Mouse (Mus musculus) liver, embryonic 11.5 days (tissue): Measurements from ENCODE around the gene Tfrc. TPM values are rescaled to one million over a fixed set of nuclear protein-coding genes. Genes with fewer than 3 reads are reported as not detected.

Source experiments
- ATAC-seq: fragments of 200-750 bp; cut with Nextera tagmentation; replicated peaks from 2 replicates; pipeline ENCODE4 v1.8.0; 2017; ENCODE audit warnings: moderate number of reproducible peaks, mild to moderate bottlenecking, moderate TSS enrichment, moderate library complexity; ENCODE audit not compliant: low FRiP score
- DNase-seq: peaks from one replicate; pipeline ENCODE4 v3.0.0-alpha.2; 2017; ENCODE audit warnings: low spot score
- H3K27ac ChIP-seq: fragments of 300-500 bp; sonication (generic); 2 replicates; pipeline ENCODE4 v1.5.1; 2014; ENCODE audit warnings: mild to moderate bottlenecking, low read depth, low read length, control low read depth
- H3K27me3 ChIP-seq: fragments of 300-500 bp; sonication (generic); replicated peaks from 2 replicates; pipeline ENCODE4 v1.6.1; 2014; ENCODE audit warnings: low read length, mixed read lengths; ENCODE audit not compliant: control insufficient read depth, insufficient read depth
- H3K36me3 ChIP-seq: fragments of 300-500 bp; sonication (generic); 2 replicates; pipeline ENCODE4 v1.6.1; 2014; ENCODE audit warnings: mild to moderate bottlenecking, low read length, moderate library complexity, mixed read lengths; ENCODE audit not compliant: control insufficient read depth, insufficient read depth
- H3K4me1 ChIP-seq: fragments of 300-500 bp; sonication (generic); replicated peaks from 2 replicates; pipeline ENCODE4 v1.6.1; 2014; ENCODE audit warnings: low read length, mixed read lengths; ENCODE audit not compliant: control insufficient read depth, insufficient read depth
- H3K4me2 ChIP-seq: fragments of 300-500 bp; sonication (generic); 2 replicates; pipeline ENCODE4 v1.6.1; 2014; ENCODE audit warnings: mild to moderate bottlenecking, control low read depth, moderate library complexity
- H3K4me3 ChIP-seq: fragments of 300-500 bp; sonication (generic); 2 replicates; pipeline ENCODE4 v1.5.1; 2014; ENCODE audit warnings: low read depth, low read length, control low read depth
- H3K9ac ChIP-seq: fragments of 300-500 bp; sonication (generic); 2 replicates; pipeline ENCODE4 v1.6.1; 2014; ENCODE audit warnings: low read depth, low read length, control low read depth
- H3K9me3 ChIP-seq: fragments of 300-500 bp; sonication (generic); 2 replicates; pipeline ENCODE4 v1.6.1; 2016; ENCODE audit warnings: low read length, inconsistent platforms, mixed read lengths; ENCODE audit not compliant: control insufficient read depth
- WGBS: fragments of 180-500 bp; shearing (Covaris S2); extraction: QIAGEN DNeasy Blood & Tissue Kit; methylation state at CpG from one replicate; pipeline ENCODE4 v1.1.7; 2014; 5-methylcytosine and 5-hydroxymethylcytosine counted together
- polyA plus RNA-seq: library from polyadenylated mRNA; unstranded; fragments of >200 nt; fragmentation: Nextera tagmentation; extraction: Ambion mirVana; gene quantifications from 2 replicates; pipeline ENCODE4 v1.2.1, GENCODE M21; 2014

Gene Tfrc
- polyA plus RNA-seq, 1 experiment from 2014 or later = 220 TPM

DNA sequence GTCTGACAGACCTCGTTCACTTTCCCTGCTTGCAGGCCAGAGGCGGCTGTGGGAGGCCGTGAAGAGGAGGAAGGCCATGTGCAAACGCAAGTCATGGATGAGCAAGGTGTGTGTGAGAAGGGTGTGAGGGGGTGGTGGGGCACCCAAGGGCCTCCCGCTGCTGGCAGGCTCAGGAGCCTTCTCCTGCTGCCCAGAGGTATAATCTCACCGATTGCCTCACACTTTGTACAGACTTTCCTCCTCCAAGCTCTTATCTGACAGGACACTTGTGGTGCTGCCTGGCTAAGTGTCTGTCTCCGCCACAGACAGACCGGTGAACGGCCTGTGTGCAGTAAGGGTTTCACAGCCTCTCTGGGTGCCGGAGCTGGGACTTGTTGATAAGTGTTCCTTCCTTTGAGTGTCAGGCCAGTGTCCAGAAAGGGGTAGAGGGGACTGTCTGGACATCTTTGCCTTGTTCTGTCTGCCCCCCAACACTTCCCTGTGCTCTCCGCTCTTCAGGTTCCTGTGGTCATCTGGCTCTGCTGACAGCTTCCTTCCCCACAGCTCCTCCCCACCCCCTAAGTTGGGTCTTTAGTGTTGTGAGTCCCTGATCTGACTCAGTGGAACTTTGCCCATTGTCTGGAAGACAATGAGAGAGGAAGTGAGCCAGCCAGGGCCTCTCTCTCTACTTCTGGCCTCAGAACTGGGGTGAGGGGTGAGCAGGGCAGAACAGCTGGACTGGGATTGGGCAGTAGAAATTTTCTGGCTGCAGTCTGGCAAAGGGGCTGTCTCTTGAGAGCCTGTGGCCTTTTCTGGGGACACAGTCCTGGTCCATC is 57.3 kb downstream of the Tfrc start:
- peaks cover 8% of the 10 kb centered on the region for H3K36me3 ChIP-seq
- H3K4me2 ChIP-seq = peak overlapping the region; percentile 62
- H3K9me3 ChIP-seq = no peaks in the 10 kb centered on the region
- peak overlapping the region; percentile 94 for H3K27ac ChIP-seq
- DNase-seq (peak; percentile 61), ATAC-seq (peak; percentile 94)
- peak overlapping the region; percentile 36; the same call in 1 of the 2 replicates for H3K9ac ChIP-seq
- H3K27me3 ChIP-seq = no peaks in the 10 kb centered on the region
- H3K4me3 ChIP-seq = 0 out of 2 replicates have a peak overlapping the region, but pooled peaks have one; percentile 1
- H3K4me1 ChIP-seq = peaks cover 83% of the 10 kb centered on the region
- WGBS = 17% methylated on average over 11 of the region's 11 CpGs

- Histone ChIP-seq H3K4me2 (peak overlapping the region; percentile 62), H3K4me1 (peaks cover 83% of the 10 kb centered on the region), H3K36me3 (peaks cover 11% of the 10 kb centered on the region), H3K4me3 (no peak overlapping the region), H3K9me3 (no peaks in the 10 kb centered on the region), H3K9ac (peak overlapping the region; percentile 36; the same call in 1 of the 2 replicates), H3K27ac (peak overlapping the region; percentile 94), H3K27me3 (no peaks in the 10 kb centered on the region)
- no peak for DNase-seq
- WGBS = 59% methylated on average over 9 of the region's 9 CpGs
- no peak for ATAC-seq
Measured at GRCm38 (mm10) chr16:32666671-32667551, 58.2 kb downstream of the Tfrc start.

GRCm38 (mm10) chr16:32667552-32667872 is 58.8 kb downstream of the Tfrc start:
- Histone ChIP-seq H3K27me3 (no peaks in the 10 kb centered on the region), H3K9ac (no peak overlapping the region), H3K4me2 (no peak overlapping the region), H3K27ac (peak overlapping the region; percentile 94), H3K4me1 (peaks cover 78% of the 10 kb centered on the region), H3K9me3 (no peaks in the 10 kb centered on the region), H3K4me3 (no peak overlapping the region), H3K36me3 (peaks cover 11% of the 10 kb centered on the region)
- no peak for DNase-seq
- no peak for ATAC-seq
- 67% methylated on average over 3 of the region's 3 CpGs for WGBS

DNA sequence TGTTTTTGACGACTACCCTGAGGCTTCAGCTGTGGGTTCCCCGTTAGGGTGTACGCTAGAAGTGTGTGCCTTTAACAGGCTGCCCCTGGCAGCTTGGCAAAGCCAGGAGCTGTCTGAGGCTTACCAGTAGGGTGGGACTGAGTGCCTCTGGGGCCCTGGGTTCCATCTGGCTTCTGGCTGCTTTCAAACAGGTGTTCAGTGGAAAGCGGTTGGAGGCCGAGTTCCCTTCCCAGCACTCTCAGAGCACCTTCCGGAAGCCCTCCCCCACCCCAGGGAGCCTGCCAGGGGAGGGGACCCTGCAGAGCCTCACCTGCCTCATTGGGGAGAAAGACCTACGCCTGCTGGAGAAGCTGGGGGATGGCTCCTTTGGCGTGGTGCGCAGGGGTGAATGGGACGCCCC is 59.3 kb downstream of the Tfrc start:
- WGBS = 80% methylated on average over 10 of the region's 10 CpGs
- peaks cover 78% of the 10 kb centered on the region for H3K4me1 ChIP-seq
- H3K4me3 ChIP-seq = no peak overlapping the region
- no peak for ATAC-seq
- no peak for DNase-seq
- no peak overlapping the region for H3K9ac ChIP-seq
- no peak overlapping the region for H3K4me2 ChIP-seq
- H3K9me3 ChIP-seq = no peaks in the 10 kb centered on the region
- peaks cover 14% of the 10 kb centered on the region for H3K36me3 ChIP-seq
- H3K27ac ChIP-seq = peak overlapping the region; percentile 94; the same call in 1 of the 2 replicates
- H3K27me3 ChIP-seq = no peaks in the 10 kb centered on the region

DNA sequence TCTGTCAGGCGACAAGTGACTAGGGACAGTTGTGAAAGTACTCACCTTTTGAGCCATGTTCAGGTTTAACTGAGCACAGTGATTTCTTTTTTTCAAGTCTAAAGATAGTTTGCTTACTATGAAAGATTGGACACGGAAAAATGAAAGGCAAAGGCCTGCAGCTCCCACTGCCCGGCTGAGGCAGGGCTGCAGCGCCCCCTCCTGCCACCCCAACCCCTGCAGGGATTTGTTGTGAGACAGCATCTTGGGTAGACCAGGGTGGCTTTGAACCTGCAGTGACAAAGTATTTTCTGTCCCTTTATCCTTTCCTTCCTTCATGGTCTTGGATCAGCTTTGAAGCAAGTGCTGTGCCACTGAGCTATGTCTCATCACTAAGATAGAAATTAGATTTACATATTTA is 59.8 kb downstream of the Tfrc start:
- Histone ChIP-seq H3K9ac (no peak overlapping the region), H3K27me3 (no peaks in the 10 kb centered on the region), H3K4me3 (no peak overlapping the region), H3K4me1 (peaks cover 76% of the 10 kb centered on the region), H3K27ac (no peak overlapping the region), H3K4me2 (no peak overlapping the region), H3K9me3 (no peaks in the 10 kb centered on the region), H3K36me3 (peaks cover 17% of the 10 kb centered on the region)
- ATAC-seq = no peak
- DNase-seq = no peak
- 85% methylated on average over 4 of the region's 4 CpGs for WGBS

DNA sequence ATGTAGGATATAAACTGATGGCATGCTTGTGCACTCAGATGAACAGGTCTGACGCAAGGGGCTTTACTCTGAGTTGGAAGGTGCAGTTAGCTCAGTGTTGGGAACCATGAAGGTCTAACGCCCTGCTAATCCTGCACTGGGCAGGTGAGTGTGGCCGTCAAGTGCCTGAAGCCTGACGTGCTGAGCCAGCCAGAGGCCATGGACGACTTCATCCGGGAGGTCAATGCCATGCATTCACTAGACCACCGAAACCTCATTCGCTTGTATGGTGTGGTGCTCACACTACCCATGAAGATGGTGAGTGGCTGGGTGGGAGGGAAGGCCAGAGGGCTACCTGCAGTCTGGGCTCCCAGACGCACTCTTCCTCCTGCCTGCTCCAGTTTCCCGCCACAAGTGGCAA is 60.5 kb downstream of the Tfrc start:
- ATAC-seq (no peak), DNase-seq (no peak)
- Histone ChIP-seq H3K4me1 (peaks cover 69% of the 10 kb centered on the region), H3K27ac (no peak overlapping the region), H3K36me3 (peaks cover 17% of the 10 kb centered on the region), H3K27me3 (no peaks in the 10 kb centered on the region), H3K4me3 (no peak overlapping the region), H3K9ac (no peak overlapping the region), H3K4me2 (no peak overlapping the region), H3K9me3 (no peaks in the 10 kb centered on the region)
- WGBS = 93% methylated on average over 10 of the region's 10 CpGs

DNA sequence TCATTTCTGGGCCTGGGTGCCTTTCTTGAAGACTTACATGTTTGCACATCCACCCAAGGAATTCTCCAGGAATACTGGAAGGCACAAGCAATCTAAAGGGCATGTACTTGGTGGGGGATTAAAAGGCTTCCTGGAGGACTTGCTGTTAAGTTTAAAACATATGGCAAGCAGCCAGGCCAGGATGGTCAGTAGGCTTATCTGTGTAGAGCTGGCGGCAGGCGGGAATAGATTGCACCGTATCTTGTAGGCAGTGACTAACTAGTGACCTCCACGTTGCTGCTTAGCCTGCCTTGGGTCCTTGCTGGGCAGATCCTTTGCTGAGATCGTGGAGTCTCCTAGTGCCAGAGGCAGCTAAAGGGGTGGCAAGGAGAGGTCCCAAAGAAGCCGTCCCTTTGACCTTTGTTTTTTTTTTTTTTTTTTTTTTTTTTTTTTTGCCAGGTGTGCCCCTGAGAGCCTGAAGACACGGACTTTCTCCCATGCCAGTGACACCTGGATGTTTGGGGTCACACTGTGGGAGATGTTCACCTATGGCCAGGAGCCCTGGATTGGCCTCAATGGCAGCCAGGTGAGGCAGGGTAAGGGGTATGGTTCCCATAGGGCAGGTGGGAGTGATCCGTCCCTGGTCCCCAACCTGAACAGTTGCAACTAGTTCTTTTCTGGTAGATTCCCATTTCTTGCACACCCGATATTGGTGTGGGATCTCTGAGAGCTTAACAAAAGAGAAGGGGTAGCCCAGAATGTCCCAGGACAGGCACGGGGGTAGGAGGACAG is 61.8 kb downstream of the Tfrc start:
- Histone ChIP-seq H3K9ac (no peak overlapping the region), H3K4me1 (peaks cover 56% of the 10 kb centered on the region), H3K27ac (no peak overlapping the region), H3K4me3 (no peak overlapping the region), H3K4me2 (peak overlapping the region; percentile 26), H3K9me3 (no peaks in the 10 kb centered on the region), H3K27me3 (no peaks in the 10 kb centered on the region), H3K36me3 (peaks cover 26% of the 10 kb centered on the region)
- 0 out of 2 replicates have a peak, but pooled peaks have one; percentile 19 for ATAC-seq
- WGBS = 60% methylated on average over 10 of the region's 10 CpGs
- no peak for DNase-seq

- Histone ChIP-seq H3K9me3 (no peaks in the 10 kb centered on the region), H3K27ac (no peak overlapping the region), H3K36me3 (peaks cover 32% of the 10 kb centered on the region), H3K9ac (no peak overlapping the region; the same call in none of the 2 replicates), H3K4me1 (peaks cover 48% of the 10 kb centered on the region), H3K4me3 (no peak overlapping the region), H3K4me2 (peak overlapping the region; percentile 22), H3K27me3 (no peaks in the 10 kb centered on the region)
- DNase-seq (no peak), ATAC-seq (no peak)
- 91% methylated on average over 13 of the region's 13 CpGs for WGBS
Measured at GRCm38 (mm10) chr16:32671206-32671887, 62.6 kb downstream of the Tfrc start.
